Mouse (Mus musculus) embryonic fibroblast, embryonic 13.5 days (primary cell): ENCODE results near the gene Psen2.

Source experiments
- CTCF ChIP-seq: IDR thresholded peaks from 2 replicates; pipeline ENCODE4 v1.5.1; 2011; ENCODE audit warnings: mild to moderate bottlenecking, control low read depth, low read length, moderate library complexity, borderline replicate concordance; ENCODE audit not compliant: insufficient read depth
- POLR2A ChIP-seq: IDR thresholded peaks from 2 replicates; pipeline ENCODE4 v1.6.1; 2011; ENCODE audit warnings: low read depth, mild to moderate bottlenecking, control low read depth, low read length, moderate library complexity

GRCm38 (mm10) chr1:180179840-180180239 lies 83.4 kb downstream of the Psen2 start:
- no peak for TF ChIP-seq POLR2A
- TF ChIP-seq CTCF: no peak
